Mouse (Mus musculus): ENCODE results near the gene Tcf12. TPM values are rescaled to one million over a fixed set of nuclear protein-coding genes. Genes with fewer than 3 reads are reported as not detected.

The Tcf12 gene
- total RNA-seq, 2 experiments from 2014 or later, result 59.3 to 59.6 TPM

DNA sequence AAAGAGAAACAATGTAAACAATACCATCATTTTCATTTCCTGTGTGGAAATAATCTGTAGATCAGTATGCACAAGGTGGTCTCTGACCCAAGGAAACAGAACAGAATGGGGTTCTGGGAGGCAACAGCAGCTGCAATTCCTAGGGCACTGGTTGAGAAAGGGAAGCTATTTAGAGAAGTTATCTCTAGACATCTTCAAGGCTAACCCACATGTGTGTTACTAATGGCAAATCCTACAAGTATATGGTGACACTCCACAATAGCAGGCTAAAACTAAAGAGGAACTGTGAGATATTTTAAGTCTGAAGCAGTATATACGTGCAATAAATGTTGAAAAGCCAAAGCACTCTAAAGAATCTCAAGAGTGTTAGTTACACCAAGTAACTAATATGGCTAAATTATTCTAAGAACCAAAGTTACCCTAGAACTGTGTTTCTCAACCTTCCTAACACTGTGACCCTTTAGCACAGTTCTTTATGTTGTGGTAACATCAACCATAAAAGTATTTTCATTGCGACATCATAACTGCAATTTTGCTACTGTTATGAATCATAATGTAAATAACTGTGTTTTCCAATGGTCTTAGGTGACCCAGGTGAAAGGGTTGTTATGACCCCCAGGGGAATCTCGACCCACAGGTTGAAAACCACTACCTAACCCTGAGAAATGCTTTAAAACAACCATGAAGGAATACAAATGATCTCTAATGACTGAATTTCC lies 22.6 kb downstream of the Tcf12 start:
- DNase-seq, result no peak
- intact Hi-C loops (cut with DNase I), result no loop called here

DNA sequence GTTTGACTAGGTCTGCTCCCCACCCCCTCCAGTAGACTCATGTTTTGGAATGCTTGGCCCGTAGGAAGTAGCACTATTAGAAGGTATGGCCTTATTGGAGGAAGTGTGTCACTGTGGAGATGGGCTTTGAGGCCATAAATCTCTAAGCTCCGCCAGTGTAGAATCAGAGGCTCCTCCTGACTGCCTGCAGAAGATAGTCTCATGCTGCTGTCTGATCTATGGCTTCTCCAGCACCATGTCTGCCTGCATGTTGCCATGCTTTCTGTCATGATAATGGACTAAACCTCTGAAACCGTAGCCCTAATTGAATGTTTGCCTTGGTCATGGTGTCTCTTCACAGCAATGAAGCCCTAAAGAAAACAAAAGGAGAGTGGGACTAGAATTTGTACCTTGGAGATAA lies 26.7 kb downstream of the Tcf12 start:
- intact Hi-C loops (cut with DNase I), result no loop called here
- no peak for DNase-seq

DNA sequence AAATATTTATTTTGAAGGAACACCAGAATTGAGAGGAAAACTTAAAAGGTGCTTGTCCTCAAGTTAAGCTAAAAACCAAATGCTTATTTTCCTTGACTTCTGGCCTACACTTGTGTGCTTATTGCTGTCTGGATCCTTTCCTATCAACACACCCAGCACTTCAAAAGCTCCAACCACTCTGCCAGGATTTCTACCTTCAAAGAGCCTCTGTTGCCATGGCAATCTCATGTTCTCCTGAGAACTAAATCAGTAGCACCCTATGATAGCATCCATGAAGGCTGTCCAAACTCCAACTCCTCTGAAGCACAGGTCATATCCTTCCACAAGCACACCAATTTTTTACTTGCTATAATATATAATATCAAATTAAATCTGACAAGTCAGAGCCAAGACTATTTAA lies 27.5 kb downstream of the Tcf12 start:
- DNase-seq, result no peak
- intact Hi-C loops (cut with DNase I), result no loop called here

DNA sequence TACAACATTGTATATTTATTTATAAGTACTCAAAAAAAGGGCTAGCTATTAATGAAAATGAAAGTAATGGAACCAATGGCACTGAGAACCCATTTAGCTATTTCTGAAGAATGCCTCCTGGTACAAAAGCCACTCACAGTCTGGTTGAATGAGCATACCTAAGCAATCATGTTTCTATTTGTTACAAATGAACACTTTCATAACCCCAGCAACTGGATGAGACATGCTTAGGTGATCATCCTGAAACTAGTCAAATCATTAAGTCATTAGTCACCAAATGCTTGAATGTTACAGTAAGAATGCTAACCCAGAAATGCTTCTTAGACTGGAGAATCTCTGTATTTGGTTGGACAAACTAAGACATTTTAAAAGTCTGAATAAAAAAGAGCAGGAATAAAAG lies 35.5 kb downstream of the Tcf12 start:
- intact Hi-C loops (cut with DNase I), result no loop called here
- no peak for DNase-seq

DNA sequence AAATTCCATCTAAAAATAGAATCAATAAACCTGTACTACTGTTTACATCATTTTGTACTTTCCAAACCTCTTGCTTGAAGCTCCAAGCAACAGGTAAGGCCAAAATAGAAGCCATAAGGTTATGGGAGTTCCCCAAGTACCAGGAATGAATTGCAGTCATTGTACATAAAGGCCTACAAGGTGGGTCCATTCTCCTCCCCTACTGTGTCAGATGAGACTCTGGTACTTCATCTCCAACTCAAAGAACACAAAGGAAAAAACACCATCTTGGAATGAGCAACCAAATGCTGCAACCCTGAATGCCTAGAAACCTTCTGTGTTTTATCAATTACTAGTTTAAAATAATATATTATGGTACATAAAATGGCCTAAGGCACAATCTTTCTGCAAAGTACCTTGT lies 45.5 kb downstream of the Tcf12 start:
- intact Hi-C loops (cut with DNase I), result no loop called here
- no peak for DNase-seq

DNA sequence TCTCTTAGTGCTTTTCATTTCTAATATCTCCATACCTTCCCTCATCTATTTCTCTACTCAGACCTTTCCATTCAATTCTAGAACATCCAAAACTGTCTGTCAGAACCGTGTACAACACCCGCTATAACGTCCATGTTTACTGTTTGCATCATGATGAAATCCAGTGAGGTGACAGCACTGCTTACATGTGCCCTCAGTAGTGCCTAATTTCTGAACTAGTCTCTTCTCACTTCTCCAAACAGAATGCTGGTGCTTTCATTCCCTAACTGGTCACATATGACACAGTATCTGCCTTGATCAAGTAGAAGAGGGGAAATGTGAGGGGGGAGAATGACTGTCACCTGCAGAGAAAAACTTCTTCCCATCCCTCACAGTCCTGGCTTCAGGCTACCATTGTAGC lies 58.5 kb downstream of the Tcf12 start:
- intact Hi-C loops (cut with DNase I), result no loop called here
- DNase-seq, result no peak

DNA sequence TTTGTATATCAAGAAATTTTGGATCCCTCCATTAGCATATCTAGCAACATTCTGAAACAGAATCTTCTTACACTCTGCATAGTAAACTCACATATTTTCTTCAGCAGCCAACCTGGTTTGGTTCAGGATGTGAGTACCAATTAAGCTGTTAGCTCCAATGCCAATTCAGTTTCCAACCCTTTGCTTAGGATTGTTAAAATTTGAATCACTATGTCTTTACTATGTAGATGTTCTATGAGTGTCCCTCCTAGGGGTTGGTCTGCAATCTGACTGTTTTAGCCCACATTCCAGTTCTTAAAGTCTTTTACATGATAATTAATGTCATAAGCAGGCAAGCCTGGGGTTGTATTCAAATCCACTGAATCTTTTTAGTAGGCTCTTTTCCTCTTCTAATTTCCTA lies 71.5 kb downstream of the Tcf12 start:
- intact Hi-C loops (cut with DNase I), result no loop called here
- DNase-seq, result no peak

DNA sequence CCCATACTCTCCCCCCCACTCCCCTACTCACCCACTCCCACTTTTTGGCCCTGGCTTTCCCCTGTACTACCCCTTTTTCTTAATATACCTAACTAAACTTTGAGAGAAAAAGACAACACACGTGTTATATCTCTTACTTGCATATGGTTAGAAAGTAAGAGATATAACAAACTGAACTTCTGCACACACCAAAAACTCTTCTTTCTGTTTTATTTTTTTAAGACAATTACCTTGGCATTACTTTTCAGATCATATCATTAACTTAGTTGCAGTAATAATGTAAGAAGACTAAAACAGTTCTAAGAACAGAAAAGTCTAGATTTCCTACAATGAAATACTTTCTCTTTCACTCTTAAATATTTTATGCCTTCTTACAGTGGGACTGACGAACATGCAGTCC lies 72.3 kb downstream of the Tcf12 start:
- intact Hi-C loops (cut with DNase I), result no loop called here
- DNase-seq, result no peak

DNA sequence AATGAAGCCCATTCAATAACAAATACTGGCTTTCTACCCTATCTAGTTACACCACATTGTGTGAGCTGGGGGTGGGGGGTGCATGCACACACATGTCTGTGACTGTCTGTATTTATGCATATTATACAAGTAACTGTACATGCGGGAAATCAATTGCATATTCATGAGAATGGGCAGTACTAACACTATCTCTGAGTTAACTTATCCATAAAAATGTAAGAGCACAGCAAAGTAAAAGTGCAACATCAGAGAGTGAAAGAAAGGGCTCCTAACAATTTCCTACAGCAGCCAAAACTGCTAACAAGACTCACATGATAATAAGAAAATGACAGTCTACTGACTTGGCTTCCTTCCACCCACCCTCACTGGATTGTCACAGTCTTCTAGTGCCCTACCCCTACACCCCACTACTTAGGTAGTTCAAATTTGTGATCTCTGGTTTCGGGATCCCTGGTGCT lies 74.6 kb downstream of the Tcf12 start:
- intact Hi-C loops (cut with DNase I), result no loop called here
- DNase-seq, result no peak

DNA sequence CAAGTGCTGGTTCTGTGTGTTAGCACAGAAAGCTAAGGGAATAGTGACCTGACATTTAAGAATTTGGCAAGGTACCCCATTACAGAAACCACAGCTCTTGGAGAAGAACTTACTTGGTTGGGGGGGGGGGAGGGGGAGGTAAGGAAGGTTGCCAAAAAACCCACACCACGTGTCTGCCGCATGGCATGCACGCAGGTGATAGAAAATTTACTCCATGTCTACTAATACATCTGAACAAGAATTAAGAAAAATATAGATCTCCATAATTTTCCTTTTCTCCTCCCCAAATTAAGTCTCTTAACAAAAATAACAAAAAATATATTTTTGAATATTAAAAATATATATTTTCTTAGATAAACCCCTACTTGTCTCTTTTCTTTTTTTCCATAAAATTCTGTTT lies 75.4 kb downstream of the Tcf12 start:
- intact Hi-C loops (cut with DNase I), result no loop called here
- no peak for DNase-seq

DNA sequence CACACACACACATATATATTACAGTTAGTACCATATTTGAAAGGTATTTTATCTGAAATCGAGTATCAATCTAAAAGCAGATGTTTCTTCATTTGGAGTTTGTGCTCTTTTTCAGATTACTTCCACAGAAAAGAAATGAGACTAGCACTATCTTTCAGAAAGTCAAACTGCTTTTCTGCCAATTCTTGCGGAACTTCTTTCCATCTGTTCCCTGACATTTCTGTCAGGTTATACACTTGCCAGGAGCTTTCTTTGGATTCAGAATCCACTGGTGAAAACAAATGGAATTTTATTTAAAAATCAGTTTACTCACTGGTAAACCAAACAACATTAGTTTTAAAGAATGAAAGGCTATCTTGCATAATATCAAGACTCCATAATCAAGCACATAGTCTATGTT lies 78.4 kb downstream of the Tcf12 start:
- intact Hi-C loops (cut with DNase I), result no loop called here
- DNase-seq, result no peak

DNA sequence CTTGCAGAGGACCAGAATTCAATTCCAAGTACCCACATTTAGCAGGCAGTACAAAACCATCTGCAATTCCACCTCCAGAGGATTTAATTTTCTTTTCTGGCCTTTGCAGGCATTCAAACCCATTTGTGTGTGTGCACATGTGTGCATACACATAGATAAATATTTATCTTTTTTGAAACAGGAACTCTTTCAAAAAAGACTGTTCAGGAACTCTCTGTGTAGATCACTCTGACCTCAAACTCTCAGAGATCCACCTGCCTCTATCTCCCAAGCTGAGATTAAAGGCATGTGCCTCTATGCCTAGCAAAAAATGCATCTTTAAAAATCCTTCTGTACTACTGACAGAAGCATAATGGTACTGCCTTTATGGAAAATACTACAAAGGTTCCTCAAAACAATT lies 81.4 kb downstream of the Tcf12 start:
- intact Hi-C loops (cut with DNase I), result no loop called here

DNA sequence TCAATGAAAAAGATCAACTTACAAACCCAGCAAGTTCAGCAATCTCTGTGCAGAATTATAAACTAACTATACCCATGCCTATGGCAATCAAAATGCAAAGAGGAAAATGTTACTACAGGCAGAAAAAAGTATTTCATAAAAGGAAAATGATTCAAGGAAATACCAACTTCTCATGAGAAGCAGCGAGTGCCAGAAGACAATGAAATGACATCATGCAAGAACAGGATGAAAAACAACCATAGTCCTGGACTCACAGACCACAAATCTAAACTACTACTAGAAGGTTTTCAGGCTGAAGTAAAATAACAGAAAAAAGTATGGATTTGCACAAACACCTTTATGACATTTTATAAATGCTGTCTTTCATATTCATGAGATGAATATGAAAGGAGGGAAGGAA lies 82.1 kb downstream of the Tcf12 start:
- intact Hi-C loops (cut with DNase I), result no loop called here
- no peak for DNase-seq

More for the DNA sequence above, 81.4 kb downstream of the Tcf12 start:
- no peak for DNase-seq

DNA sequence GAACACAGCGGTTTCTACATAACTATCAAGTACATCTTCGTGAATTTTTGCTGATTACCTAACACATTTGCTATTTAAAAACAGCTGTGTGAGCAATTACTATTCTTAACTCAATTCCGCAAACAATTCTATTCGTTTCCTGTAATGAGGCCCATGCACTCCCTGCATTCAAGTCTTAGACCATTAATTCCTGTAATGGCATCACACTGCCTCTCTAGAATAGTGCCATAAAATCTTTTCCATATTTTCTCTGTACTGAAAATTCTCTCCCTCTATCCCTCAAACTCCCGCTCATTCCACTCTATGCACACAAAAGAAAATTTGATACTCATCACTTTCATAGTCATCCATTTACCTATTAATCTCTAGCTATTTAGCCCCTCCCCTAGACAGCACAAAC lies 88.4 kb downstream of the Tcf12 start:
- intact Hi-C loops (cut with DNase I), result no loop called here
- DNase-seq, result no peak

DNA sequence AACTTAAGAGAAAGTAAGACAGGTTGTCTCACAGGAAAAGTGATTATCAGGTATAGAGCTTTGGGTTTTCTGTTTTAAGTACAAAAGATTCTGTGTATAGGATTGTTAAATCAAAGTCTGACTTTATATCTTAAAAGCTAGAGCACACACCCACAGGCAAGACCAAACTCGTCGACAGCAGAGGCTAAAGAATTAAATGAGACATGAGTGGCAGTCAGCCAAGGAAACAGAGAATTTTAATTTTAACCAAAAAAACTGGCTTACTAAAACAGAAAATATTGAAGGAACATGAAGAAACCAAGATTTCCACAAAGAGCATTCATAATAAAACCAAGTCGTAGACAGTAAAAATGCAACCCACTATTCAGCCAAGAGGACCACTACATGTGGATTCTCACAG lies 90.2 kb downstream of the Tcf12 start:
- DNase-seq, result no peak
- intact Hi-C loops (cut with DNase I), result no loop called here

DNA sequence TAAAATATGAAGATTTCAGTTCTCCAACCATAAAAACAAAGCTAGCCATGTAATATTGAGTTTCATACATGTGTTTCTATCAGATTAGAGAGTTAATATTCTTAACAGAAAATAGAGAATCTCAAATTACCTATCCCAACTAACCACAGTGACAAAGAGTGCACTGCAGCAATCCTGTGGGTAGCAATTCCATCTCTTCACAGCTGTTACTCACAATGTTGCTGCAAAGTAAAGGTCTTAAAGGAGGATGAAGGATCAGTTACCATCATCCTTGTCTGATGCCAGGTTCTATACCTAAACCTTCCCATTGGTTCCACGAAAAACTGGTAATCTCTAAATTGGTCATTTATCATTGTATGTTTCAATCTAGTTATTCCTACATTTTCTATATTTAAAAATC lies 95.7 kb downstream of the Tcf12 start:
- intact Hi-C loops (cut with DNase I), result no loop called here
- DNase-seq, result no peak

DNA sequence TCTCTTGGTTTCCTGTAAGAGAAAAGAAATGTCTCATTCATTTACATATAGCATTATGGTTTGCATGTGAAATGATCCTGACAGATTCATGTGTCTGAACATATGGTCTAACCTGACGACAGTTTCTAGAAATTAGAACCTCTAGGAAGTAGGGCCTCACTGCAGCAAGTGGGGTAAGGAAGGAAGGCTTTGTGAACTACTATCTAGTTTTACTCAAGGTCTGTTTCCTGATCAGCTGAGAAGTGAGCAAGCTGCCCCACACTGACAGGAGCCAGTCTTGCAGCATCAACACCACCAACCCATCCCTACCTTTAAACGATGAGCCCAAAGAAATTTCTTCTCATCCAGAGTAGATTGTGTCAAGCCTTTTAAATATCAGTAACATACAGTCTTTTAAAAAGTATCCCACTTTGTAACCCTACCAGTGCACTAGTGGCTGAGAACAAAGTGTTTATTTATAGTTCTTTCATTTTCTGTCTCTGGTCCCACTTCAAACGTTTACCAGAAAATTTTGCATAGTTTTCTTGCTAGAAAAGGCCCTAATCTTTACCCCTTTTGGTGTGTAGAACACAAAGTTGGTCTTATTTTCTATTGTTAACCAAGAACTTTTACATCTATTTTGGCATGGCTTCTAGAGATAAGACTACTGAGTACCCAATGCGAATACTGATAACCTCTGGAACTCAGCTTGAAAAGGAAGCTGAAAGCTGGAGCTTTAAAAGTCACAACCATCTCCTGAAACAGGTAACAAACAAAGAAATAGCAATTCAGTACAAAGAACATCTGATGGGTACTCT lies 96.9 kb downstream of the Tcf12 start:
- intact Hi-C loops (cut with DNase I), result no loop called here
- no peak for DNase-seq

DNA sequence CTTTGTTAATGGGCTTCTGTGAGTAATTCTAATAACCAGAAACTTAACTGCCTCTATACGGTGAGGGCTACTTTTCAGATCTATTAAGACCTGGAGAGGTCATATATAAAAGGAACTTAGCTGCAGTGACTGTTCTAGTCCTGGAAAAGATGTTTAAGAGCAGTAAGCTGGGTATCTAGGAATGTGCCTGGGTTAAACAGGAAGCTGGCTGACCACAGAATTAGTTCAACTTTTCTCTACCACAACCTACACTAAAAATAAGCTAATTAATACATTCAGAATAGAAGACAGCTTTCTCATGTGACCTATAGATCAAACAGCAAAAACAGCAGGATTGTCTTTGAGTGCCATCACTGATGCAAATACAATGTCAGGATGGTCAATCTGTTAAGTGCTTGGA lies 98.1 kb downstream of the Tcf12 start:
- intact Hi-C loops (cut with DNase I), result no loop called here
- DNase-seq, result no peak

DNA sequence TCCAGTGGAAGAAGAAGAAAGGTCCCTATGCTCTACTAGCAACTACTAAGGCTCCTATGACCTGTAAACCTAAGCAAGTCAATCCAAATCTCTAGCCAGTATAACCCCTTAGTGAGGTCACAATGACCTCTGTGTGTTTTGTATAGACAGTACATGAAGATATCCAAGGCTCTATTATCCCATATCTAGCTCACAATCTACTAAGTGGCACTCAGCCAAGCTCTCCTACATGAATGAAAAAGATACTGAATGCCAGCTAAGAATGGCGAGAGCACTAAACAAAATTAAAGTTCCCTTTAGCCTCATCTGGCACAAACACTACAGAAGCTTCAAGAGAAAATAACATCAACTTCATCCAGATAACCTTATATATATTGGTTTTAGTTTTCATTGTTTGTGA lies 103.0 kb downstream of the Tcf12 start:
- intact Hi-C loops (cut with DNase I), result no loop called here
- no peak for DNase-seq

DNA sequence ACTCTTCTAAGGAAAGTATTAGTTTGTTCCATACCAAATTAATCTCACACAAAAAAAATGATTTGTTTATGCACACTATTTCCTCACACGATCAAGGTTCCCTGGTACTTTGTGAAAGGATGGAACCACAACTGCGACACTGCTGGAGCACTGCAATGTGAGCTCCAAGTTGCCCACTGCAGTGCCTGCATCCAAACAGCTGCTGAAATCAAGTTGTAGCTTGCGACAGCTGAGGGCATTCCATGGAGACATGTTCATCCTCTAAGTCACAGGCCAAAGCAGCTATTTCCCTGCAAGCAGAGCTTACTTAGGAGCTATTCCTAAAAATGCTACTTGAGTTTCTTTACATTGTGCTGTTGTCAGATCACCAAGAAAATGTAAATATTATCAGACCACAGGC lies 120.5 kb downstream of the Tcf12 start:
- intact Hi-C loops (cut with DNase I), result no loop called here
- no peak for DNase-seq

DNA sequence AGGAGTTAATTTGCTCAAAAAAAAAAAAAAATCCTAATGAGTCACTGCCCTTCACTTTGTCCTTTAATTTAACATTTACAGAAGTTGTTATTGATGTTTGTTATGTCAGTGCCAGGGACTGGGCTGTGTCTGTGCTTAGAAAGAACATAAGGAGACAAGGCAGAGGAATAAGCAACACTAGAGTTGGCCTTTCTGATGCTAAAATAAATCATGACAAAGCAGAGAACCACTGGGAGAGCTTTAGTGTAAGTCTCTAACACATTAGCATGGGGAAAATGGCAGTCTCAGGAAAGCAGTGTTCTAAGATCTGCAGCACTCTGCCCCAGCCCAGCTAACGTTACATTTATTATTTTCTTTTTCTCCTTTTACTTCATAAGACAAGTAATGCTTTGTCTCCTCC lies 121.3 kb downstream of the Tcf12 start:
- intact Hi-C loops (cut with DNase I), result no loop called here
- DNase-seq, result no peak

DNA sequence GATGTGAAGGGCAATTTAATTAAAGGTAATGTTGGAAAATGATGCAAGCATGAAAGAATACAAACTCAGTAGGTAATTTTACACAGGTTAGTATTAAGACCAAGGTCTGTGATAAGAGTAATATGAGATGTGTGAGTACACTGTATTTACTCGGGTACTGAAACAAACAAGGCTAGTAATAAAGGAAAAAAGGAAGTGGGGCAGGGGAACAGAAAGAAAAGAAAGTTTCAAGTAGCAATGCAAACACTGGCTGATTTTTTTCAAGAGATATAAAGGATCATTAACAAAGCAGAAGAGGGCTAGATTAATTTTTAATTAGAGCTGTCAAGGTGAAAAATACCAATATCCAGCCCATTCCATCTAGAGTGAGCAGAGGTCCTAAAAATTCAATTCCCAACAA lies 122.0 kb downstream of the Tcf12 start:
- intact Hi-C loops (cut with DNase I), result no loop called here

DNA sequence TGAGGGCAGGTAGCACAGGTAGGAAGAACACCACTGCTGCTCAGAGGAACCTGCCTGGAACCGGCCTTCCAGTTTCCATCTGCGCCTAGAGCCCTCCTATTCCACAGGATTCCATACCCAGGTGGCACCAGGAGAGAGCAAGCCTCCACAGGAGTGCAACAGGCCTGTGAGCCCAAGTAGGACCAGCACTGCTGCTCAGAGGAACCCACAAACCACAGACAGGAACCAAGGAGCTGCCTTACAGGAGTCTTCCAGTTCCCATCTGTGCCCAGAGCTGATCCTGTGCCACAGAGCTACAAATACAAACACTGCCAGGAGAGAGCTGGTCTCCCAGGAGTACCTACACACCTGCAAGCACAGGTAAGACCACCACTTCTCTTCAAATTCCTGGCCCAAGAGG lies 125.0 kb downstream of the Tcf12 start:
- DNase-seq, result no peak
- intact Hi-C loops (cut with DNase I), result no loop called here

More for the DNA sequence above, 122.0 kb downstream of the Tcf12 start:
- no peak for DNase-seq

All from left cerebral cortex, postnatal 4 days (tissue).